Mouse (Mus musculus) gastrocnemius, postnatal 14 days (tissue): ENCODE results near the gene Zfp266. TPM values are rescaled to one million over a fixed set of nuclear protein-coding genes. Genes with fewer than 3 reads are reported as not detected.
"Not testable (repeated sequence)": the region's sequence is repeated elsewhere in the genome, so short reads cannot be mapped to it uniquely, and the experiment has no call there.

ENCODE experiments used
- DNase-seq: peaks from one replicate; pipeline ENCODE4 v3.0.0; 2021; ENCODE audit warnings: mixed read lengths
- intact Hi-C: fragments of 180-260 bp; cut with DNase I; formaldehyde crosslinking; loops from one replicate; pipeline ENCODE4 v1.15.1; 2025; ENCODE audit warnings: low total_unique reads
- long read RNA-seq, 2 experiments: library from polyadenylated mRNA; stranded (forward); transcript quantifications; one replicate each; pipeline ENCODE4 v2.0.0; 2021
- total RNA-seq, 2 experiments: library from RNA; stranded (reverse); gene quantifications; 2 replicates each; pipeline ENCODE4 v1.2.3; 2021

The Zfp266 gene
- total RNA-seq = 10 to 100 TPM; 22.2 to 22.6 TPM
- long read RNA-seq, experiment 1, full-length matches to known transcripts = 2 of 4 reads
- long read RNA-seq, experiment 1, partial matches to known transcripts = 0 of 4 reads
- long read RNA-seq, experiment 1, other reads (novel, unspliced or antisense) = 2 of 4 reads
- long read RNA-seq, experiment 2, full-length matches to known transcripts = 3 of 12 reads
- long read RNA-seq, experiment 2, partial matches to known transcripts = 0 of 12 reads
- long read RNA-seq, experiment 2, other reads (novel, unspliced or antisense) = 9 of 12 reads

- DNase-seq = peak; percentile 92
- intact Hi-C loops = no loop called here
Observed at GRCm38 (mm10) chr9:20521306-20521957, at the start of gene Zfp266. Zfp266 (minus strand) TSS chr9:20521417.

GRCm38 (mm10) chr9:20565326-20566030, 44.3 kb upstream of the Zfp266 start:
- DNase-seq, intact Hi-C loops: not testable (repeated sequence)

- no peak for DNase-seq
- intact Hi-C loops = no loop called here
Observed at GRCm38 (mm10) chr9:20562177-20562576, 41.0 kb upstream of the Zfp266 start.

GRCm38 (mm10) chr9:20552698-20553097, 31.5 kb upstream of the Zfp266 start:
- intact Hi-C loops = no loop called here
- DNase-seq = no peak

- no peak for DNase-seq
- intact Hi-C loops = no loop called here
Observed at GRCm38 (mm10) chr9:20551781-20552275, 30.6 kb upstream of the Zfp266 start.

- intact Hi-C loops = loop anchor here (5.0 kb wide), 1 partner anchor 78 kb away; no protein-coding TSS in a partner anchor
- DNase-seq = no peak
Observed at GRCm38 (mm10) chr9:20545151-20545550, 23.9 kb upstream of the Zfp266 start.

- peak; percentile 88 for DNase-seq
- intact Hi-C loops = no loop called here
Observed at GRCm38 (mm10) chr9:20544070-20544821, 23.0 kb upstream of the Zfp266 start.

- DNase-seq = no peak
- intact Hi-C loops = no loop called here
Observed at GRCm38 (mm10) chr9:20543496-20543895, 22.3 kb upstream of the Zfp266 start.

GRCm38 (mm10) chr9:20536598-20536997, 15.4 kb upstream of the Zfp266 start:
- no peak for DNase-seq
- intact Hi-C loops = no loop called here

GRCm38 (mm10) chr9:20534326-20534926, 13.2 kb upstream of the Zfp266 start:
- intact Hi-C loops = no loop called here
- DNase-seq = no peak

GRCm38 (mm10) chr9:20520531-20521210, 546 bp downstream of the Zfp266 start:
- DNase-seq = no peak
- intact Hi-C loops = no loop called here

- no peak for DNase-seq
- intact Hi-C loops = no loop called here
Observed at GRCm38 (mm10) chr9:20519949-20520348, 1.3 kb downstream of the Zfp266 start.

- intact Hi-C loops = no loop called here
- no peak for DNase-seq
Observed at GRCm38 (mm10) chr9:20518708-20519107, 2.5 kb downstream of the Zfp266 start.

- intact Hi-C loops = no loop called here
- no peak for DNase-seq
Observed at GRCm38 (mm10) chr9:20517727-20518126, 3.5 kb downstream of the Zfp266 start.

- DNase-seq = no peak
- intact Hi-C loops = no loop called here
Observed at GRCm38 (mm10) chr9:20514016-20514415, 7.2 kb downstream of the Zfp266 start.

- intact Hi-C loops = no loop called here
Observed at GRCm38 (mm10) chr9:20512714-20513113, 8.5 kb downstream of the Zfp266 start.

GRCm38 (mm10) chr9:20511645-20512044, 9.6 kb downstream of the Zfp266 start:
- intact Hi-C loops = no loop called here
- no peak for DNase-seq

More at GRCm38 (mm10) chr9:20512714-20513113, 8.5 kb downstream of the Zfp266 start:
- DNase-seq = no peak

- no peak for DNase-seq
- intact Hi-C loops = no loop called here
Observed at GRCm38 (mm10) chr9:20510346-20510745, 10.9 kb downstream of the Zfp266 start.

- DNase-seq = no peak
- intact Hi-C loops = no loop called here
Observed at GRCm38 (mm10) chr9:20509676-20510075, 11.5 kb downstream of the Zfp266 start.
